Mouse (Mus musculus) stomach, embryonic 14.5 days (tissue): ENCODE data around the gene Gm20388. TPM values are rescaled to one million over a fixed set of nuclear protein-coding genes. Genes with fewer than 3 reads are reported as not detected.

Experiments used
- ATAC-seq: fragments of 200-750 bp; cut with Nextera tagmentation; 2 replicates; pipeline ENCODE4 v1.8.0; 2017; ENCODE audit warnings: low read depth, moderate TSS enrichment; ENCODE audit not compliant: insufficient number of reproducible peaks, insufficient read depth, low FRiP score
- H3K27ac ChIP-seq: fragments of 300-500 bp; sonication (generic); 2 replicates; pipeline ENCODE4 v1.5.1; 2014; ENCODE audit warnings: mild to moderate bottlenecking, low read length, moderate library complexity, mixed read lengths
- H3K27me3 ChIP-seq: fragments of 300-500 bp; sonication (generic); 2 replicates; pipeline ENCODE4 v1.6.1; 2014; ENCODE audit warnings: low read length, control low read depth, mixed read lengths; ENCODE audit not compliant: control insufficient read depth, insufficient read depth
- H3K36me3 ChIP-seq: fragments of 300-500 bp; sonication (generic); 2 replicates; pipeline ENCODE4 v1.6.1; 2014; ENCODE audit warnings: mild to moderate bottlenecking, control low read depth, low read length, moderate library complexity, mixed read lengths; ENCODE audit not compliant: control insufficient read depth, insufficient read depth
- H3K4me1 ChIP-seq: fragments of 300-500 bp; sonication (generic); 2 replicates; pipeline ENCODE4 v1.6.1; 2014; ENCODE audit warnings: low read length, control low read depth, mixed read lengths; ENCODE audit not compliant: control insufficient read depth, insufficient read depth
- H3K4me2 ChIP-seq: fragments of 300-500 bp; sonication (generic); replicated peaks from 2 replicates; pipeline ENCODE4 v1.6.1; 2014; ENCODE audit warnings: low read depth, low read length, control low read depth
- H3K4me3 ChIP-seq: fragments of 300-500 bp; sonication (generic); 2 replicates; pipeline ENCODE4 v1.5.1; 2014; ENCODE audit warnings: low read depth, low read length, control low read depth
- H3K9ac ChIP-seq: fragments of 300-500 bp; sonication (generic); replicated peaks from 2 replicates; pipeline ENCODE4 v1.6.1; 2014; ENCODE audit warnings: low read depth, mild to moderate bottlenecking, control low read depth, low read length, moderate library complexity, mixed read lengths
- H3K9me3 ChIP-seq: fragments of 300-500 bp; sonication (generic); 2 replicates; pipeline ENCODE4 v1.6.1; 2016; ENCODE audit warnings: low read depth, low read length, control low read depth; ENCODE audit not compliant: control insufficient read depth
- WGBS: fragments of 180-500 bp; shearing (Covaris S2); extraction: QIAGEN DNeasy Blood & Tissue Kit; methylation state at CpG from one replicate; pipeline ENCODE4 v1.1.7; 2014; 5-methylcytosine and 5-hydroxymethylcytosine counted together
- polyA plus RNA-seq: library from polyadenylated mRNA; unstranded; fragments of >200 nt; fragmentation: Nextera tagmentation; extraction: Ambion mirVana; gene quantifications from 2 replicates; pipeline ENCODE4 v1.2.1, GENCODE M21; 2014

Gene Gm20388
- polyA plus RNA-seq, 1 experiment from 2014 or later, result 11.4 TPM

- H3K4me3 ChIP-seq, result no peak overlapping the region
- no peaks in the 10 kb centered on the region for H3K9me3 ChIP-seq
- H3K27me3 ChIP-seq, result no peaks in the 10 kb centered on the region
- 83% methylated on average over 19 of the region's 19 CpGs for WGBS
- peaks cover 10% of the 10 kb centered on the region; the same call in 1 of the 2 replicates for H3K4me1 ChIP-seq
- H3K27ac ChIP-seq, result no peak overlapping the region
- no peak for ATAC-seq
- H3K36me3 ChIP-seq, result no peaks in the 10 kb centered on the region
- H3K9ac ChIP-seq, result no peak overlapping the region
- H3K4me2 ChIP-seq, result no peak overlapping the region
Measured at GRCm38 (mm10) chr8:122983178-122983942, 3072.7 kb downstream of the Gm20388 start.

GRCm38 (mm10) chr8:122984175-122984574, 3073.5 kb downstream of the Gm20388 start:
- Histone ChIP-seq H3K4me3 (no peak overlapping the region), H3K27me3 (no peaks in the 10 kb centered on the region), H3K4me2 (no peak overlapping the region), H3K4me1 (peaks cover 10% of the 10 kb centered on the region; the same call in 1 of the 2 replicates), H3K36me3 (no peaks in the 10 kb centered on the region), H3K27ac (no peak overlapping the region), H3K9me3 (no peaks in the 10 kb centered on the region), H3K9ac (no peak overlapping the region)
- ATAC-seq, result no peak
- 86% methylated on average over 3 of the region's 3 CpGs for WGBS

GRCm38 (mm10) chr8:122986501-122987184, 3076.0 kb downstream of the Gm20388 start:
- Histone ChIP-seq H3K27ac (no peak overlapping the region), H3K4me2 (no peak overlapping the region), H3K9me3 (no peaks in the 10 kb centered on the region), H3K4me1 (peaks cover 10% of the 10 kb centered on the region; the same call in 1 of the 2 replicates), H3K27me3 (no peaks in the 10 kb centered on the region), H3K9ac (no peak overlapping the region), H3K36me3 (no peaks in the 10 kb centered on the region), H3K4me3 (no peak overlapping the region)
- WGBS, result 78% methylated on average over 8 of the region's 8 CpGs
- no peak for ATAC-seq

- 54% methylated on average over 2 of the region's 2 CpGs for WGBS
- H3K27ac ChIP-seq, result no peak overlapping the region
- H3K36me3 ChIP-seq, result no peaks in the 10 kb centered on the region
- peaks cover 10% of the 10 kb centered on the region; the same call in 1 of the 2 replicates for H3K4me1 ChIP-seq
- H3K9me3 ChIP-seq, result no peaks in the 10 kb centered on the region
- ATAC-seq, result no peak
- H3K27me3 ChIP-seq, result no peaks in the 10 kb centered on the region
- H3K4me3 ChIP-seq, result no peak overlapping the region
- no peak overlapping the region for H3K9ac ChIP-seq
- no peak overlapping the region for H3K4me2 ChIP-seq
Measured at GRCm38 (mm10) chr8:122987255-122987654, 3076.6 kb downstream of the Gm20388 start.

GRCm38 (mm10) chr8:122988955-122989354, 3078.3 kb downstream of the Gm20388 start:
- H3K27ac ChIP-seq, result no peak overlapping the region
- peaks cover 19% of the 10 kb centered on the region for H3K4me1 ChIP-seq
- H3K4me3 ChIP-seq, result no peak overlapping the region
- no peaks in the 10 kb centered on the region for H3K9me3 ChIP-seq
- ATAC-seq, result no peak
- no peaks in the 10 kb centered on the region for H3K27me3 ChIP-seq
- H3K36me3 ChIP-seq, result no peaks in the 10 kb centered on the region
- WGBS, result 72% methylated on average over 3 of the region's 3 CpGs
- no peak overlapping the region for H3K9ac ChIP-seq
- H3K4me2 ChIP-seq, result no peak overlapping the region

GRCm38 (mm10) chr8:122989976-122990375, 3079.3 kb downstream of the Gm20388 start:
- 82% methylated on average over 2 of the region's 2 CpGs for WGBS
- H3K4me1 ChIP-seq, result peaks cover 22% of the 10 kb centered on the region

GRCm38 (mm10) chr8:122991368-122991767, 3080.7 kb downstream of the Gm20388 start:
- whole genome bisulfite sequencing, result 77% methylated on average over 5 of the region's 5 CpGs
- no peaks in the 10 kb centered on the region for H3K27me3 ChIP-seq
- H3K9me3 ChIP-seq, result no peaks in the 10 kb centered on the region
- no peak for ATAC-seq
- H3K9ac ChIP-seq, result no peak overlapping the region
- H3K36me3 ChIP-seq, result no peaks in the 10 kb centered on the region
- H3K4me1 ChIP-seq, result peaks cover 16% of the 10 kb centered on the region
- H3K27ac ChIP-seq, result no peak overlapping the region
- H3K4me2 ChIP-seq, result no peak overlapping the region
- H3K4me3 ChIP-seq, result no peak overlapping the region

More at GRCm38 (mm10) chr8:122989976-122990375, 3079.3 kb downstream of the Gm20388 start:
- Histone ChIP-seq H3K27me3 (no peaks in the 10 kb centered on the region), H3K36me3 (no peaks in the 10 kb centered on the region), H3K9me3 (no peaks in the 10 kb centered on the region), H3K27ac (no peak overlapping the region), H3K4me3 (no peak overlapping the region), H3K9ac (no peak overlapping the region), H3K4me2 (no peak overlapping the region)
- no peak for ATAC-seq

GRCm38 (mm10) chr8:122992296-122992695, 3081.7 kb downstream of the Gm20388 start:
- H3K4me1 ChIP-seq, result peaks cover 15% of the 10 kb centered on the region
- no peak for ATAC-seq
- no peak overlapping the region for H3K9ac ChIP-seq
- 44% methylated on average over 2 of the region's 2 CpGs for WGBS
- H3K4me3 ChIP-seq, result no peak overlapping the region
- no peak overlapping the region for H3K4me2 ChIP-seq
- no peak overlapping the region for H3K27ac ChIP-seq
- H3K9me3 ChIP-seq, result no peaks in the 10 kb centered on the region
- H3K36me3 ChIP-seq, result no peaks in the 10 kb centered on the region
- no peaks in the 10 kb centered on the region for H3K27me3 ChIP-seq
